Mouse (Mus musculus) E14TG2a.4 (cell line): ENCODE results near the gene Ppih.
A peak's percentile ranks its signal among the peaks of the same experiment; 100 is the strongest.

ENCODE experiments used
- H3K27me3 ChIP-seq: 2 replicates; pipeline ENCODE4 v1.6.1; 2014; ENCODE audit warnings: low read length, control low read depth; ENCODE audit not compliant: insufficient read depth
- H3K36me3 ChIP-seq: 2 replicates; pipeline ENCODE4 v1.6.1; 2014; ENCODE audit warnings: low read length, control low read depth; ENCODE audit not compliant: insufficient read depth
- H3K4me1 ChIP-seq: replicated peaks from 2 replicates; pipeline ENCODE4 v1.6.1; 2014; ENCODE audit warnings: low read depth, low read length, control low read depth
- H3K4me3 ChIP-seq: replicated peaks from 2 replicates; pipeline ENCODE4 v1.5.1; 2014; ENCODE audit warnings: mild to moderate bottlenecking, low read length
- H3K9me3 ChIP-seq: 2 replicates; pipeline ENCODE4 v1.6.1; 2014; ENCODE audit warnings: low read length, control low read depth
- CTCF ChIP-seq: conservative IDR thresholded peaks from 2 replicates; pipeline ENCODE4 v1.5.1; 2014; ENCODE audit warnings: low read length
- NANOG ChIP-seq: IDR thresholded peaks from 2 replicates; pipeline ENCODE4 v1.6.1; 2014; ENCODE audit warnings: borderline replicate concordance, low read length, mixed read lengths
- POU5F1 ChIP-seq: IDR thresholded peaks from 2 replicates; pipeline ENCODE4 v1.6.1; 2014; ENCODE audit warnings: low read length, borderline replicate concordance

The Ppih gene

GRCm38 (mm10) chr4:119333487-119333886, 13.1 kb upstream of the Ppih start:
- no peaks in the 10 kb centered on the region for H3K36me3 ChIP-seq
- TF ChIP-seq CTCF (no peak), NANOG (no peak), POU5F1 (no peak)
- H3K4me1 ChIP-seq: peaks cover 2% of the 10 kb centered on the region; the same call in 1 of the 2 replicates
- H3K27me3 ChIP-seq: no peaks in the 10 kb centered on the region
- H3K9me3 ChIP-seq: no peaks in the 10 kb centered on the region
- H3K4me3 ChIP-seq: no peak overlapping the region

- H3K4me1 ChIP-seq: peaks cover 25% of the 10 kb centered on the region
- TF ChIP-seq NANOG (no peak), POU5F1 (no peak)
- H3K27me3 ChIP-seq: no peaks in the 10 kb centered on the region
- peaks cover 35% of the 10 kb centered on the region for H3K36me3 ChIP-seq
- H3K9me3 ChIP-seq: no peaks in the 10 kb centered on the region
- peak overlapping the region; percentile 90 for H3K4me3 ChIP-seq
Measured at GRCm38 (mm10) chr4:119320896-119321550, 677 bp upstream of the Ppih start.

DNA sequence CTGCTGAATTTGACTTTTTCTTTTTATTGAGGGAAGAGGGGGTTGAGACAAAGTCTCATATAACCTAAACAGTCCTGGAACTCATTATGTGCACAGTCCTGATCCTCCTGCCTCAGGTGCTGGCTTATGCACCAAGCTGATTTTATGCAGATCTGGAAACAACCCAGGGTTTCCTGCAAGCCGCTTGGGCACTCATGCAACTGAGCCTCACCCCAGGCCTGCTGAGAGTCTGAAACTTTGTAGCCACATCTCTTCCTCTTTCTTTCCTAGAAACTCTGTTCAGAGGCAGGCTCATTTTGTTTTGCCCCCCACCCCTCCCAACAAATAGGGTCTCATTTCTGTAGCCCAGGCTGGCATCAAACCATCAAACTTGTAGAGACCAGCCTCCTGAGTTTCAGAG, 6.6 kb downstream of the Ppih start:
- no peak overlapping the region for H3K4me3 ChIP-seq
- TF ChIP-seq POU5F1 (no peak), NANOG (no peak), CTCF (no peak)
- H3K4me1 ChIP-seq: peaks cover 2% of the 10 kb centered on the region; the same call in 1 of the 2 replicates
- no peaks in the 10 kb centered on the region for H3K9me3 ChIP-seq
- peaks cover 98% of the 10 kb centered on the region for H3K36me3 ChIP-seq
- no peaks in the 10 kb centered on the region for H3K27me3 ChIP-seq

DNA sequence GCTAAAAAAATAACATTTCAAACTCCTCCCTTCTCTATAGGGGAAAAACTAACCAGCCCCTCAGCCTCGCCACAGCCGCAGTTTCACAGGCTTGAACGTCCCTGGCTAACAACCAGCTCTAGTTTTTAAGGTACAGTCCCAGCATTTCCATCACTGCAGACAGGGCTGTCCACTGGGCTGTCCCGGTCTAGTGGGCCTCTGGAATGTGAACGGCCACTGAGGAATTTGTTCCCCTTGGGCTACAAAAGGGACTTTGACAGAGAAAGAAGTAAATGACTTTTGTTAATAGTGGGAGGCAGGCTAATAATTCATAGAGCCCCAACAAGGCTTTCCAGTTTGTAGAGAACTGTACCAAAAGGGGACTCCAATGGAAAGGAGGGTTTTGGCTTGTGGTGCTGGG, 14.9 kb downstream of the Ppih start:
- H3K36me3 ChIP-seq: peaks cover 70% of the 10 kb centered on the region
- H3K4me1 ChIP-seq: 0 out of 2 replicates have a peak, but pooled peaks cover 3% of the 10 kb centered on the region
- TF ChIP-seq NANOG: no peak
- no peak for TF ChIP-seq POU5F1
- TF ChIP-seq CTCF: no peak
- no peaks in the 10 kb centered on the region for H3K9me3 ChIP-seq
- no peaks in the 10 kb centered on the region for H3K27me3 ChIP-seq
- H3K4me3 ChIP-seq: no peak overlapping the region

GRCm38 (mm10) chr4:119303291-119303690, 17.1 kb downstream of the Ppih start:
- Histone ChIP-seq H3K27me3 (no peaks in the 10 kb centered on the region), H3K36me3 (peaks cover 56% of the 10 kb centered on the region), H3K4me3 (no peak overlapping the region), H3K4me1 (0 out of 2 replicates have a peak, but pooled peaks cover 6% of the 10 kb centered on the region), H3K9me3 (no peaks in the 10 kb centered on the region)
- TF ChIP-seq NANOG (no peak), CTCF (no peak), POU5F1 (no peak)

- peaks cover 13% of the 10 kb centered on the region for H3K4me1 ChIP-seq
- no peak overlapping the region for H3K4me3 ChIP-seq
- H3K36me3 ChIP-seq: peaks cover 41% of the 10 kb centered on the region
- no peak for TF ChIP-seq NANOG
- TF ChIP-seq CTCF: no peak
- no peak for TF ChIP-seq POU5F1
- no peaks in the 10 kb centered on the region for H3K9me3 ChIP-seq
- H3K27me3 ChIP-seq: no peaks in the 10 kb centered on the region
Measured at GRCm38 (mm10) chr4:119301777-119302176, 18.6 kb downstream of the Ppih start.

GRCm38 (mm10) chr4:119300761-119301160, 19.6 kb downstream of the Ppih start:
- Histone ChIP-seq H3K36me3 (peaks cover 38% of the 10 kb centered on the region), H3K27me3 (no peaks in the 10 kb centered on the region), H3K4me3 (no peak overlapping the region), H3K4me1 (peaks cover 23% of the 10 kb centered on the region), H3K9me3 (no peaks in the 10 kb centered on the region)
- TF ChIP-seq CTCF (no peak), NANOG (no peak), POU5F1 (no peak)

DNA sequence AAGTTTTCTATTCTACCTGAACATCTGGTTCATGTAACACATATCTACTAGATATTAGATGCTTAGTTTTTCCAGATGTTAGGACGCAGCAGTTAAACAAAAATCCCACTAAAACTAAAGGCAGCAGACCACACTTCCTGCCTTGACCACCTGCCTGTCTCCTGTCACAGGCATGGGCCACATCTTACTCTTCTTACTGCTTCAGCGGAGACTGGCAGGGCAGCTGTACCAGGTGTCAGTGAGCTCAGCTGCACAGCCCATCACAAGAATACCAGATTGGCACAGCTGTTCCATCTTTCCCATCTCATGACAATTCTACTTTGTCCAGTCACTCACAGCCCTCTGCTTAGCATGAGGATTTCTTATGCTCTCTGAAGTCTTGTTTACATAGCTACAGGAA, 23.0 kb downstream of the Ppih start:
- Histone ChIP-seq H3K4me1 (peaks cover 32% of the 10 kb centered on the region), H3K4me3 (no peak overlapping the region), H3K36me3 (peaks cover 37% of the 10 kb centered on the region), H3K9me3 (no peaks in the 10 kb centered on the region), H3K27me3 (no peaks in the 10 kb centered on the region)
- no peak for TF ChIP-seq POU5F1
- no peak for TF ChIP-seq CTCF
- TF ChIP-seq NANOG: no peak

- TF ChIP-seq POU5F1 (no peak), CTCF (no peak), NANOG (no peak)
- Histone ChIP-seq H3K4me1 (peaks cover 52% of the 10 kb centered on the region), H3K36me3 (peaks cover 41% of the 10 kb centered on the region), H3K27me3 (no peaks in the 10 kb centered on the region), H3K9me3 (no peaks in the 10 kb centered on the region), H3K4me3 (peak overlapping the region; percentile 97)
Measured at GRCm38 (mm10) chr4:119295134-119295453, 25.3 kb downstream of the Ppih start.
